In genomic region chr16:48259519-48259918, GRCm38 (mm10) we compare ENCODE assay signal across 42 mouse cellular contexts. TPM values are rescaled to one million over a fixed set of nuclear protein-coding genes. Genes with fewer than 3 reads are reported as not detected.
"Had no signal": no experiment of that assay in that cellular context is flagged by ENCODE, and none has a peak within 500 bp of the region (broad histone marks: within the 10 kb centered on the region; RNA-seq: fewer than 3 reads in every experiment).

No protein-coding gene starts in this region.

- ATAC-seq: hindbrain, embryonic 16.5 days; intestine, embryonic 16.5 days had no signal

- H3K27ac ChIP-seq: heart, embryonic 13.5 days; heart, embryonic 15.5 days; hindbrain, embryonic 10.5 days; hindbrain, embryonic 12.5 days; hindbrain, embryonic 14.5 days; kidney, embryonic 15.5 days; kidney, postnatal 0 days; limb, embryonic 10.5 days; limb, embryonic 12.5 days; liver, embryonic 13.5 days had no signal

- H3K36me3 ChIP-seq: heart, embryonic 13.5 days; heart, embryonic 15.5 days; hindbrain, embryonic 10.5 days; hindbrain, embryonic 12.5 days; kidney, embryonic 15.5 days; limb, embryonic 10.5 days; limb, embryonic 12.5 days; liver, embryonic 13.5 days had no signal

- DNase-seq: gastrocnemius, postnatal 14 days; gastrocnemius, postnatal 36 days; heart, adult 18-20 months; heart, postnatal 14 days; heart, postnatal 36 days; kidney, adult 11 months; kidney, adult 2 months; kidney, adult 9 months; kidney, postnatal 14 days; kidney, postnatal 36 days; layer of hippocampus, adult 9-11 months; layer of hippocampus, postnatal 36 days; liver; liver, embryonic 13.5 days had no signal

- H3K9me3 ChIP-seq: heart, embryonic 13.5 days; heart, embryonic 15.5 days; hindbrain, embryonic 12.5 days; kidney, embryonic 15.5 days; limb, embryonic 10.5 days; limb, embryonic 12.5 days; liver, embryonic 13.5 days had no signal

- H3K27me3 ChIP-seq: heart, embryonic 13.5 days; heart, embryonic 15.5 days; hindbrain, embryonic 12.5 days; kidney, embryonic 15.5 days; limb, embryonic 12.5 days; liver, embryonic 13.5 days had no signal

- H3K4me3 ChIP-seq: heart, embryonic 13.5 days; heart, embryonic 15.5 days; hindbrain, embryonic 10.5 days; hindbrain, embryonic 12.5 days; kidney, embryonic 15.5 days; limb, embryonic 10.5 days; limb, embryonic 12.5 days; liver, embryonic 13.5 days had no signal

- H3K4me1 ChIP-seq: heart, embryonic 13.5 days; heart, embryonic 15.5 days; hindbrain, embryonic 10.5 days; hindbrain, embryonic 12.5 days; limb, embryonic 10.5 days; limb, embryonic 12.5 days had no signal

- H3K4me2 ChIP-seq: heart, embryonic 11.5 days; heart, embryonic 13.5 days; heart, embryonic 15.5 days; hindbrain, embryonic 12.5 days; hindbrain, embryonic 14.5 days; kidney, embryonic 15.5 days; limb, embryonic 12.5 days; liver, embryonic 11.5 days; liver, embryonic 13.5 days had no signal

- H3K9ac ChIP-seq: heart, embryonic 13.5 days; heart, embryonic 15.5 days; hindbrain, embryonic 12.5 days; hindbrain, embryonic 14.5 days; kidney, embryonic 15.5 days; limb, embryonic 12.5 days; liver, embryonic 13.5 days had no signal

RNA-seq across cellular contexts. Expression of gene Dppa4, which starts 24.0 kb away (rescaled TPM):
- total RNA-seq: gastrocnemius, adult 18-20 months; gastrocnemius, adult 8-10 months; gastrocnemius, postnatal 14 days; gastrocnemius, postnatal 36 days; heart, adult 18-20 months; heart, adult 8-10 months; heart, postnatal 14 days; heart, postnatal 36 days; layer of hippocampus, adult 18-20 months; layer of hippocampus, adult 8-10 months; layer of hippocampus, postnatal 14 days; layer of hippocampus, postnatal 36 days; left cerebral cortex, adult 18-20 months; left cerebral cortex, adult 8-10 months; left cerebral cortex, postnatal 10 days; left cerebral cortex, postnatal 25 days had no signal
- polyA plus RNA-seq: gonadal fat pad, adult 2 months; heart, embryonic 11.5 days; heart, embryonic 13.5 days; heart, embryonic 15.5 days; heart, postnatal 0 days; hindbrain, embryonic 12.5 days; hindbrain, embryonic 14.5 days; hindbrain, embryonic 16.5 days; intestine, embryonic 14.5 days; intestine, embryonic 16.5 days; kidney, adult 2 months; kidney, embryonic 15.5 days; kidney, postnatal 0 days; large intestine, adult 2 months; limb, embryonic 10.5 days; limb, embryonic 12.5 days; limb, embryonic 14.5 days had no signal

RNA-seq across cellular contexts. Expression of gene Dppa2, which starts 44.2 kb away (rescaled TPM):
- total RNA-seq: gastrocnemius, adult 18-20 months; gastrocnemius, adult 8-10 months; gastrocnemius, postnatal 14 days; gastrocnemius, postnatal 36 days; heart, adult 18-20 months; heart, adult 8-10 months; heart, postnatal 14 days; heart, postnatal 36 days; layer of hippocampus, adult 18-20 months; layer of hippocampus, postnatal 14 days; layer of hippocampus, postnatal 36 days; left cerebral cortex, adult 18-20 months; left cerebral cortex, adult 8-10 months; left cerebral cortex, postnatal 10 days; left cerebral cortex, postnatal 25 days had no signal
- polyA plus RNA-seq: gonadal fat pad, adult 2 months; heart, embryonic 11.5 days; heart, embryonic 13.5 days; heart, embryonic 15.5 days; heart, postnatal 0 days; hindbrain, embryonic 10.5 days; hindbrain, embryonic 12.5 days; hindbrain, embryonic 14.5 days; hindbrain, embryonic 16.5 days; kidney, adult 2 months; kidney, embryonic 15.5 days; kidney, postnatal 0 days; large intestine, adult 2 months; limb, embryonic 10.5 days; limb, embryonic 12.5 days; liver, embryonic 13.5 days had no signal
